Mouse (Mus musculus) cortical plate, adult 2 months (tissue): ENCODE measurements around the gene Acox2. TPM values are rescaled to one million over a fixed set of nuclear protein-coding genes. Genes with fewer than 3 reads are reported as not detected.

Source experiments
- H3K27ac ChIP-seq: fragments of 200-500 bp; 2 replicates; pipeline ENCODE4 v1.5.1; 2012; ENCODE audit warnings: low read length, control low read depth, inconsistent platforms; ENCODE audit not compliant: insufficient read depth
- H3K4me1 ChIP-seq: fragments of 200-500 bp; 2 replicates; pipeline ENCODE4 v1.6.1; 2011; ENCODE audit warnings: low read length; ENCODE audit not compliant: control insufficient read depth, insufficient read depth
- H3K4me3 ChIP-seq: fragments of 200-500 bp; 2 replicates; pipeline ENCODE4 v1.5.1; 2011; ENCODE audit warnings: mild to moderate bottlenecking, low read length, control low read depth; ENCODE audit not compliant: insufficient read depth
- CTCF ChIP-seq: fragments of 200-500 bp; IDR thresholded peaks from 2 replicates; pipeline ENCODE4 v1.5.1; 2011; ENCODE audit warnings: mild to moderate bottlenecking, control low read depth, low read length; ENCODE audit not compliant: insufficient read depth; ENCODE audit errors: extremely low read depth
- POLR2A ChIP-seq: fragments of 200-500 bp; IDR thresholded peaks from 2 replicates; pipeline ENCODE4 v1.6.1; 2011; ENCODE audit warnings: mild to moderate bottlenecking, low read length, control low read depth; ENCODE audit not compliant: insufficient read depth; ENCODE audit errors: extremely low read depth
- polyA plus RNA-seq: library from polyadenylated mRNA; depleted of rRNA; stranded (reverse); fragments of >200 nt; gene quantifications from 2 replicates; pipeline ENCODE4 v1.2.3, GENCODE M21; 2012

The Acox2 gene
- polyA plus RNA-seq, 1 experiment: 0.06 TPM

- Histone ChIP-seq H3K27ac (no peak overlapping the region), H3K4me1 (no peaks in the 10 kb centered on the region), H3K4me3 (no peak overlapping the region)
- TF ChIP-seq POLR2A: no peak
- TF ChIP-seq CTCF: no peak
Observed at GRCm38 (mm10) chr14:8264378-8264777, 5.2 kb upstream of the Acox2 start.

- TF ChIP-seq POLR2A (no peak), CTCF (no peak)
- Histone ChIP-seq H3K27ac (no peak overlapping the region), H3K4me1 (no peaks in the 10 kb centered on the region), H3K4me3 (no peak overlapping the region)
Observed at GRCm38 (mm10) chr14:8262242-8262641, 3.1 kb upstream of the Acox2 start.

GRCm38 (mm10) chr14:8260214-8260613 lies 1.1 kb upstream of the Acox2 start:
- H3K4me3 ChIP-seq: no peak overlapping the region
- TF ChIP-seq CTCF (no peak), POLR2A (no peak)
- H3K27ac ChIP-seq: no peak overlapping the region
- no peaks in the 10 kb centered on the region for H3K4me1 ChIP-seq

- Histone ChIP-seq H3K27ac (no peak overlapping the region), H3K4me3 (no peak overlapping the region), H3K4me1 (no peaks in the 10 kb centered on the region)
- TF ChIP-seq POLR2A (no peak), CTCF (no peak)
Observed at GRCm38 (mm10) chr14:8258752-8259151, 401 bp downstream of the Acox2 start.

GRCm38 (mm10) chr14:8258335-8258627 lies 872 bp downstream of the Acox2 start:
- H3K27ac ChIP-seq: no peak overlapping the region
- TF ChIP-seq CTCF (no peak), POLR2A (no peak)
- H3K4me1 ChIP-seq: no peaks in the 10 kb centered on the region
- H3K4me3 ChIP-seq: no peak overlapping the region

GRCm38 (mm10) chr14:8257521-8258334 lies 1.4 kb downstream of the Acox2 start:
- H3K27ac ChIP-seq: no peak overlapping the region
- no peak overlapping the region for H3K4me3 ChIP-seq
- H3K4me1 ChIP-seq: no peaks in the 10 kb centered on the region
- no peak for TF ChIP-seq POLR2A
- TF ChIP-seq CTCF: no peak

- TF ChIP-seq CTCF: no peak
- TF ChIP-seq POLR2A: no peak
- H3K4me3 ChIP-seq: no peak overlapping the region
- H3K27ac ChIP-seq: no peak overlapping the region
- H3K4me1 ChIP-seq: no peaks in the 10 kb centered on the region
Observed at GRCm38 (mm10) chr14:8256881-8257280, 2.3 kb downstream of the Acox2 start.

GRCm38 (mm10) chr14:8256072-8256471 lies 3.1 kb downstream of the Acox2 start:
- H3K27ac ChIP-seq: no peak overlapping the region
- TF ChIP-seq CTCF (no peak), POLR2A (no peak)
- no peak overlapping the region for H3K4me3 ChIP-seq
- H3K4me1 ChIP-seq: no peaks in the 10 kb centered on the region

GRCm38 (mm10) chr14:8255076-8255729 lies 4.0 kb downstream of the Acox2 start:
- H3K4me1 ChIP-seq: no peaks in the 10 kb centered on the region
- no peak overlapping the region for H3K27ac ChIP-seq
- H3K4me3 ChIP-seq: no peak overlapping the region
- TF ChIP-seq CTCF: peak; percentile 68
- TF ChIP-seq POLR2A: no peak

- TF ChIP-seq CTCF (no peak), POLR2A (no peak)
- no peak overlapping the region for H3K27ac ChIP-seq
- H3K4me1 ChIP-seq: no peaks in the 10 kb centered on the region
- H3K4me3 ChIP-seq: no peak overlapping the region
Observed at GRCm38 (mm10) chr14:8251330-8251885, 7.7 kb downstream of the Acox2 start.
